Mouse (Mus musculus) erythroid progenitor cell, adult 5-6 weeks (primary cell): Measurements from ENCODE around the gene Magi2. TPM values are rescaled to one million over a fixed set of nuclear protein-coding genes. Genes with fewer than 3 reads are reported as not detected.

Source experiments
- ATAC-seq: replicated peaks from 2 replicates; pipeline ENCODE4 v1.8.0; 2016; ENCODE audit warnings: moderate number of reproducible peaks, mild to moderate bottlenecking, moderate TSS enrichment, inconsistent platforms; ENCODE audit not compliant: poor library complexity, low FRiP score, severe bottlenecking
- total RNA-seq, 2 experiments: library from RNA; stranded (forward) in 1 of 2; stranded (reverse) in 1 of 2; fragments of 150-400 nt in 1 of 2; fragments of 186-747, 209-891 nt in 1 of 2; gene quantifications; 2 replicates each; pipeline versions ENCODE4 v1.2.3 to v1.2.4; 2015 to 2017; ENCODE audit warnings: low replicate concordance in 2 of 2

Gene Magi2
- total RNA-seq, 2 experiments from 2014 or later: not detected

DNA sequence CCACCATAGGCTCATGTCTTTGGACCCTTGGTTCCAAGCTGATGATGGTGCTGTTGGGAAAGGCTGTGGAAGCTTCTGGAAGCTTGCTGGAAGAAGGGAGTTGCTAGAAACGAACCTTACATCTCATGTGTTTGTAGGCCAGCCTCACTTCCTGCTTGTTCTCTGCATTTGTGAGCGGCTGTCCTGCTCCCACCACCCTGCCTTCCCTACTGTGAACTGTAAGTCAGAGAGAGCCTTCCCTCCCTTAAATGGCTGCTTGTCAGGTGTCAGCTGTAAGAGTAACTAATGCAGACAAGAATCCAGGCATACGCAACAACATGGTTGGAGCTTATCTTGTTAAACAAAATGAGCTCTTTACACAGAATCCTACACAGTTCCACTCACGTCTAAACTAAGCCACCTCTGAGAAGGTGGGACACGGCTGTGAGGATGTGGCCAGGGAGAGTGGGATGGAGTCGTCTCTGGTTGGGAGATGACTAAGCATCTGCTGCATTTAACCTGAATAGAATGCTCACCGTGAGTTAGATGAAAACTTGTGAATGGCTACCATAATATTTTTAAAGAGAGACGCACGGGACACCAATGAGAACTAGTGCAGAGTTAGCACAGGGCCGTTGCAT is 1442.0 kb downstream of the Magi2 start:
- no peak for ATAC-seq

DNA sequence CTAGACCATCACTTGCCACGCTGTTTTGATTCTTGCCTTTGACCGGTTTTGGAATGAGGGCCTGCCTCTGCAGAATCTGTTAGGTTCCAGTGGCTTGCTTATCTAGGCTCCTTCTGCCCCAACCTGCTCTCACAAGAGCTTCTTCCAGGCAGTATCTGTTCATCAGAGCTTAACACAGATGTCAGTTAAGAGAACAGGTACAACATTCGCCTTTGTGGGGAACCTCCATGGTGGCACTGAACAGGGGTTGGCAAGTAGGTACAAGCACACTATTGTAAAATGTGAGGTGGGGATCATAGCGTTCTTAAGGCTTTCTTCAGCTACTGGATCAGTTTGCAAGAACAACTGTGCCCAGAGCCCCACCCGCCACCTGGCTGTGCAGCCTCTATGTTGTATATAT is 1442.6 kb downstream of the Magi2 start:
- ATAC-seq: no peak

DNA sequence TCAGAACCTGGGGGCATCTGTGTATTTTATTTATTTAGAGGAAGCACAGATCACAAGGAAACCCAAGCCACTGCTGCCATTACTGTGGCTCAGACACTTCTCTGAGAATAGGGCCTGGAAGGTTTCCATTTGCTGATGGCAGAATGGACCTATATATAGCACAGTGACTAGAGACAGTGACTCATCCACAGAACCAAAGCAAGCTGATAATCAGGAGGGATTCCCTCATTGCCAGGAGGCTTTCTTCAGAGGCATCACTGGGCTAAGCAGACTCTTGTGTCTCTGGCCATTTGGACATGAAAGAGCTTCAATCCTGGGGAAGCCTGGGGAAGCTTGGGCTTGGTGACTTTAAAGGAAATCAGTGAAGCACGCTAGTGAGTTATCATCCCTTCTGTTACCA is 1445.0 kb downstream of the Magi2 start:
- ATAC-seq: no peak

DNA sequence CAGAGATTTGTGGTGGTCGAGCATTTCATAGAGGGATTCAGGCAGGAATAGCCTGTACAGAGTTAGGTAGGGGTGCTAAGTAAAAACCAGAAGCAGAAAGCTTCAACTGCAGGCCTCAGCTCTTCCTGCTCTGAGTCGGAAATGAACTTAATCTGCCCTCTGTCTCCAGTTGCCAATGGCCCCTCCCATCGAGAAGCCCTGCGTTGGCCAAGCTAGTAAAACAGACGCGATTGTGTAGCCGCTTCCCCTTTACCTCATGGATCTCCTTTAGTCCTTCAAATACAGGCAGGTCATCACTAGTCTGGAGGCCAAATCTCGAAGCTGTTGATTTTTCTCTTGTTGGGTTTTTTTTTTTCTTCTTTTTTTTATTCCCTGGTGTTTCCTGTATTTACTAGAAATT is 1447.7 kb downstream of the Magi2 start:
- no peak for ATAC-seq

DNA sequence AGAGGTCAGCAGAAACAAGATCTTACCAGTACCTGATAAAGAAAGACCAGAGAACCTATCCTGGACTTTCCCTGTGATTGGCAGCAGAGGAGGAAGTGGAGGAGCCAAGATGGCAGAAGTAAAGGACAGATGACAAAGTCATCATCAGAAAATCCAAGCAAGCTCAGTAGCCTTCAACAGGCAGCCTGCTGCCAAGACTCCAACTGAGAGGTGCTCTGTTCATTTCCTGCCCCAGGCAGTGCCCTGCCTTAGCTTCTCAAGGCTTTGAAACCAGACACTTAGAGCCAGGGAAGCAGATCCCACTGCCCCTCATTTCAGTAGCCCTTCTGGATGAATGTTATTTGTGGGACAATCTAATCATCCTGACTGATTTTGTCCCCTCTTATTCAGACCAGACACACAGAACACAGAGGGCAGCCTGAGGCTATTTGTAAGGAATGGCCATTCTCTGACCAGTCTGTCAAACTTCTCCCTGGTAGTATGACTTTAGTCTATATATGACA is 1448.4 kb downstream of the Magi2 start:
- no peak for ATAC-seq

DNA sequence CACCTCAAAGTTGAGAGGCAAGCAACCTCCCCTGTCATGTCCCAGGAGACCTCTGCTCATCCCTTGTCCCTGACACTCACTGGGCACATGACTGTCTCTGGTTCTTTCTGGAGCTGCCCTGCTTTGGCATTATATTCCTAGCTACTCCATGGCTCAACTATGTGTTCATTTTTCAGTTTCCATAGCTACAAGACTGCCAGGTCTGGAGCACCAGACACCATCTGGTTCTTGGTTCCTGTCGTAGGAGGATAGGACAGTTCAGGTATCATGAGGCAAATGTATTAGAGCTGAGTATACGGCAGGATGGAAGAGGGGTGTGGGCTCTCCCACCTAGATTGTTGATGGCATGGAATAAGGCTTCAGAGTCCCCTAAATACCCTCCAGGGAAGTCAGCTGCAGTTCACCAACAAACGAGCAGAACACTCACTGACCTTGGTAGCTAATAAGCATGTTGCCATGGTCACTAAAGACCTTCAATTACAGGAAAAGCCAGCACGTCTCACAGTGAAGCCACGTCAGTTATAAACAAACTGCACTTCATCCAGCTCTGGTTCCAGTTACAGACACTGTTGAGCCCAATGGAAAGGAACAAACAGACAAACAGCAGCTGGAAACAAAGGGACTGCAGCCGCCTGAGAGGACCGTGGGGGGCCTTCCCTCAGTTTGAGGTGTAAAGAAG is 1449.5 kb downstream of the Magi2 start:
- no peak for ATAC-seq

DNA sequence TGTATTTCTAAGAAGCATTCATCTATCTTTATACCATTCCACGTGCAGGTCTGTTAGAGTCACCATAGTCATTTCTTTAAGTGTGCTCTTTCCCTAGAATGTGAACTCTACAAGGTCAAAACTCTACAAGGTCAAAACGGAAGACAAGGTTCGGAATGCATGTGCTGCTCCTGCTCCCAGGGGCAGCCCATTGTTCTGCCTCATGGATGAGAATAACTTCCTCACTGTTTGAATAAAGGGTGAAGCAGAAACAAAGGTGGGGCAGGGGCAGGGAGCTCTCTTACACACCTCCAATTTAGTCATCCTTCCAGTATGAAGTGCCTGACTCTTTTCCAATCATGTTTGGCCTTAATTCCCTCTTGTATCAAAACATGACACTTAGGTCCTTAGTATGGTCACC is 1450.4 kb downstream of the Magi2 start:
- ATAC-seq: no peak

DNA sequence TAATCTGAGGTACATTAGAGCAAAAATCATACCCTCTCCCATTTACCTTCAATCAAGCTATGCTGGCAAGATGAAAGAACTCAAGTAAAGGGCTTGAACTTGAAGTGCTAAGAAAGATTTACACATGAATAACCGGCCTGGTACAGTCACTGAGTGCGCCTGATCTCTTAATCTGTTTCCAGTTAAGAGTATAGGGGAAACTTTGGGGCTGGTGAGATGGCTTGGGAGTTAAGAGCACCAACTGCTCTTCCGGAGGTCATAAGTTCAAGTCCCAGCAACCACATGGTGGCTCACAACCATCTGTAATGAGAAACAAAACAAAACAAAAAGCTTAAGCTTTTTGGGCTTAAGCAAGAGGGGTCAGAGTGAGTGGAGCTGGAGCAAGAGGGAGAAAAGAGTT is 1451.7 kb downstream of the Magi2 start:
- ATAC-seq: no peak

DNA sequence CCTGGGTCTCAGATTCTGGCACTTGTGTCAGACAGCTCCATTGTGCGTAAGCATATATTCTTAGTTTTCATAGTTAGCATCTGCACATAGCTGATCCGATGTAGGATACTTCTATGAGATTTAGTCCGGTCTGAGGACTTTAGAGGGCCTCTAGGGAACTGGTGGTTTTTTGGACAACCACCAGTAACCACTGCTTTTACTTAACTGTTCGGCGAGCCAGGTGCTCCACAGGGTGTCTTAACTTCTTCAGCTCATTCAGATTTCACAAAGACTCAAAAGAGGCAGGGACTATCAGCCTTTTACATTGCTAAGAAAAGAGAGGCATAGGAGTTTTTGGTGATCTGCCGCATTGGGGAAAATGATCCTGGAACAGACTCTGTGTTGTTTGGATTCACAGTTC is 1453.1 kb downstream of the Magi2 start:
- no peak for ATAC-seq

DNA sequence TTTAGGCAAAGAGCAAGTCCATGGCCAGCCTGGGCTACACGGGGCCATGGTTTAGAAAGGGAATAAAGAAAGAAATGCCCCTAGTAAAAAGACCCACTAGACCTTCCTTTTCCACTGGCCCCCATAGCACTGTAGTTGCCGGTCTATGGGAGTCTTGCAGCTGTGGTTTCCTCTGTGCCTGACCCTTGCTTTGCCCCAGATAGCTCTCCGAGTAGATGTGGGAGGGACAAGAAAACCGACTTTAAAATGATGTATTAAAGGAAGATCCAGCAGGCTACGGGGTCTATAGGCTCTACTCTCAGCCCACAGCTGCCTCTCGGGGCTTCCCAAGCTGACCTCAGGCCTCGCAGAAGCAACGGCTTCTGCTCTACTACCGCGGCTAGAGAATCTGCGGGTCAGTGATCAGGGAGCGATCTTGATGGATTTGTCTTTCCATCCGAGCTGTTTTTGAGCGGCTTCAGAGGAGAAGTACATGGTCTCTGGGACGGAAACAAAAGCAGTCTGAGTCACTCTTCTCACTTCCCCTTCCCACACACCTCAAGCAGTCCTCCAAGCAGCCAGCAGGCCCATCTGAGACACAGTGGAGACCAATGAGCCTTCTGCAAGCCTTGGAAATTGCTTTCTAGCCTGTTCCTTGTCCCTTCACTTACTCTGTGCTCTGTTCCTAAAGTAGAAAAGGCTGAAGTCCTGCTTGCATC is 1454.1 kb downstream of the Magi2 start:
- no peak for ATAC-seq

DNA sequence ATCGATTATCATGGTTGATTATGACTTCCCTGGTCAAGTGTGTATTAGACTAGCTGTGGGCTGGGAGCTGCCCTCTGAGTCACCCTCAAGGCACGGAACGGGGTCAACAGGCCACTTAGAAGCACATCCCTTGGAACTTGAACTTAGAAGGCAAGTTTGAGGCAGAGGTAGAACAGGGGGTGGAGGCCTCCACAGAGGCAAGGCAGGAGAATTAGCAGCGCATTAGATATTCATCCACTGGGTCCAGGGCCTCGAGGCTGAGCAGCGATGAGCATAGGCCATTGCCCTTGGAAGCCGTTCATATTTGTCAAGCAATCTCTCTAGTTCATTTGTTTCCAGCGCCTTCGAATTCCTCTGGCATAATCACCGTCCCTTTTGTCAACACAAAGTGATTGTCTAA is 1454.8 kb downstream of the Magi2 start:
- ATAC-seq: no peak

DNA sequence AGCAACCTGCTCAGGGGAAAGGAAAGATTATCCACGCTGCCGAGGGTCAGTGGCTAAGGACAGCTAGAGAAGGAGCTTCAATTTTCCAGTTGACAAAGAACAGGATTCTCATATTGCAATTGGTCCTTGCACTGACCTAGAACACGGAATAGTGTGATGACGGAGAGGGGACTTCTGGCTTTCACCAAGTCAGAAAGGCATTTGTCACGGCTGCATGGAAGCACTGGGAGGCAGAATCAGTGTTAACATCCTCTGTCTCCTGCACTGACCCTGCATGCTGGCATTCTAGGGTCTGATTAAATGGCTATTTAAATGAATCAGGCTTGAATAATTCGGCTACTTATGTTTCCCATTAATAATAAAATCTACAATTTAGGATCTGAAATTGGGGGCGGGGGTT is 1455.4 kb downstream of the Magi2 start:
- ATAC-seq: no peak

DNA sequence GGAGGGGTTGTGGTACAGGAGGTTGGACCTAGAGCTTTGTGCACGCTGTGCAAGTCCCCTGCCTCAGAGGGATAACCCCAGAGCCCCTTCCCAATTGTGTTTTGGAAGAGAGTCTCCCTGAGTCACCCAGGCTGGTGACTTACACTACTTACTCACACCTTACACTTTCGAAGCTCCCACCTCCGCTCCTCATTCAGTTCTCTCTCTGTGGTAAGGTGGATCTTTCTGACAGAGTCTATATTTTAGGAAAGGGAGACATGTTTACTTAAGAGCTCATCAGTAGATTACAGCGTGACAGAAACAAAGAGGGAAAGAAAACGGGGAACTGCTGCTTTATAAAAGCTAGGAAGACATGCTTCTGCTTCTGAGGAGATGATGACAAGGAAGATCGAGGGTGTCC is 1457.3 kb downstream of the Magi2 start:
- ATAC-seq: no peak

DNA sequence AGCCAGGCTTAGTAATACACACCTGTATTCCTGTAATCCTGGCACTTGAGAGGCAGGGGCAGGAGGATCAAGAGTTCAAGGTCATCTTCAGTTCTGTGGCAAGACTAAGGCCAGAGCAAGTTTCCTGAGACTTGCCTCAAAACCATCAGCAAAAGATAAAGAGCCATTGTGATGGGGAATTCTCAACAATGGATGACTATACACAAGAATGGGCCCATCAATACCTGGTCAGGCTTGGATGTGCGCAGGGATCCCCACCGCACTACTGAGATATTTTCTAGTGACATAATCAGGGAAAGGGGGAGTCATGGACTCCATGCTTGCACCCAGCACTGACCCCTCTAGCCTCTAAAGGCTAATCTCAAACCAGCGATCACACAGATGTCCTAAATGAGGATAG is 1465.4 kb downstream of the Magi2 start:
- ATAC-seq: no peak

DNA sequence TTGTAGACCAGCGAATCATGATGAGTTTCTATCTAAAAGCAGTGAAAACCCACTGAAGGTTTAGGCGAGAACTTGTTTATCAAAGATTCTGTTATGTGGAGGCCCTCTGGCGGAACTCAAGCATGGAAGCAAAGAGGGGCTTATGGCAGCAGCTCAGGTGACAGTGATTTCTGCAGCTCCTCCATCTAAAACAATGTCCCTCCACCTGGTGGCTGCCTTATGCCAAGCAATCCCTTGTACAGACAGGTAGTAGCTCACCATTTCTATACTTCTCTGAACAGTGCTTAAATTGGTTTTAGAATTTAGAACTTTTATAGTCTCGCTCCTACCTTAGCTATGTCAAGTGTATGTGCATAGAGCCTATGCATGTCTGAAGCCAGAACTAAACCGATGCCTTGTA is 1472.3 kb downstream of the Magi2 start:
- ATAC-seq: no peak

DNA sequence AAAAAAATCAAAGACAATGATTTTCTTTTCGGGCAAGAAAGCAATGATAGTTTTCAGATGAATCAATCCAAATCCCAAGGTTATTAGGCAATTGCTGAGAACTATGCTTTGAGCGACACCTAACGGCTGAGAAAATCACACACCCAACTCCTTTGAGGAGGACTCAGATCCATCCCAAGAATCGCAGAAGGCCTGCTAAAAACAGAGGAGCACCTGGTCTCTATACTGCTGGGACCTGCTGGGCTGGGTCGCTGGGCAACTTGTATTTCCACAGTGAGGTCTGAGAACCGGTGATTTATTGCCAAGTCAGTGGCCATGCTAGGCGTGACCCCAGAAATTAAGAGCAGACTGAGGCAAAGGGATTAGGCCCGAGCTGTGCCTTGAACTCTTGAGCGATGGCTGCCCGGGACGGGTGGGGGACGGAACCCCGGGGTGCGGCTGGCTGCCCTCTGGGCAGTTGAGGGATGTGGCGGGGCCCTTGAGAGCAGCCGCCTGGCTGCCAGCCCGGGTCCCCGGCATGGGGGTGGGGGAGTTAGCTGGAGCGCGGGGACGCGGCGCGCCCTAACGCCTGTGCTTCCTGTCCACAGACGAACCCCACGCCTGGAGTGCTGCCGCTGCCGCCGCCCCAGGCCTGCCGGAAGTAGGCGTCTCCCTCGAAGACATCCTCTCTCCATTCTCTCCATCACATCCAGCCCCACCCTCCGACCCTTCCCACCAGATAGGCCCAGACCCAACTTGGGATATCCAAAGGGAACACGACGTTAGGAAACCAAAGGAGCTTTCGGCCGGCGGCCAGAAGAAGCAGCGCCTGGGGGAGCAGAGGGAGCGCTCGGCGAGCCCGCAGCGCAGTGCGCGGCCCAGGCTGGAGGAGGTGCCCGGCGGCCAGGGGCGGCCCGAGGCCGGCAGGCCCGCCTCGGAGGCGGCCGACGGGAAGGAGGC is 1474.9 kb downstream of the Magi2 start:
- no peak for ATAC-seq

DNA sequence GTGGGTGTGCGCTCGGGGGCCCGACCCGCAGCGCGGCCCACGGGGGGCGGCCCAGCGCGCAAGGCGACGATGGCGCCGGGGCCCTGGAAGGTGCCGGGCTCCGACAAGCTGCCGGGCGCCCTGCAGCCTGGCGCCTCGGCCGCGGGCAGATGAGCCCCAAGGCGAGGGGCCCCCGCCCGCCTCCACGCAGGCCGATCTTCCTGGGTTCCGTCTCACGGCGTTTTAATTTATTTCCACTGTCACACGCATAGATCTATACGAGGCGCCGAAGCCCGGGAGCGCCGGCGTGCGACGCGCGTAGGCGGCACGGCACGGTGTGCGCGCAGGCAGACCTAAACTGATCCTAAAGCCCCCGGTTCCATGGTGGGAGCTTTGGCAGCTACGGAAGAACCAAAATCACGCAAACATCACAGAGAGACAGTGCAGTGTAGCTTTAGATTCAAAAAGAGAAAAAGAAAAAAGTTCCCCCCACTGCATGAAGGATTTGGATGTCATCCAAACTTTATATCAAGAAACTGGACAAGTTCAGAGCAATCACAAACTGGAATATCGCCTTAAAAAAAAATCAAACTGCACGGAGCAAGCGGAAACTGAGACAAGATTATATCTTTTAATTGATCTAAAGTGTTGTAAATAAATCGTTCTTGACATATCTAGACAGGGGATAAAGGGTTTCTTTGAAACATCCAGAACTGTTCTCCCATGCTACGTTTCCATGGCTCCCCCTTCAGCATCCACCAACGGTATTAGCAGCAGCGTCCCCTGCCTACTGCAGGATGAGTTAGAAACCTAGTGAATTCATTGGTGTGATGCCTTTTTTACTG is 1475.9 kb downstream of the Magi2 start:
- no peak for ATAC-seq

DNA sequence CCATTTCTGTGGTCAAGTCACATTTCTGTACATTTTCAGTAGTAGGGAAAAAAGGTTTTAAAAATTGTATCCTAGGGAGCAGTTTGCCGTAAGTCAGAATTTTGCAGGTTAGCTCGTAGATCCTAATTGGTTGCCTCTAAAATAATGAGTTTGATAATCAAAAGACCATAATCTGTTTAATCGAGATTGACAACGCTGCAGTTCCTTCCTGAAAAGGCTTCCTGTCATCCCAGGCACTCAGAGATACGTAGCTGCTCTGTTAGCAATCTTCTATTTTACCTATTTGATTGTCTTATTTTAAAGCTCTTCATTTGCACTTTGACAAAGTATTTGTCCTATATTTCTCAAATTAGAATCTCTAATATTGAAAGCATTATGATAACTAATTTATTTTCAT is 1476.5 kb downstream of the Magi2 start:
- no peak for ATAC-seq

DNA sequence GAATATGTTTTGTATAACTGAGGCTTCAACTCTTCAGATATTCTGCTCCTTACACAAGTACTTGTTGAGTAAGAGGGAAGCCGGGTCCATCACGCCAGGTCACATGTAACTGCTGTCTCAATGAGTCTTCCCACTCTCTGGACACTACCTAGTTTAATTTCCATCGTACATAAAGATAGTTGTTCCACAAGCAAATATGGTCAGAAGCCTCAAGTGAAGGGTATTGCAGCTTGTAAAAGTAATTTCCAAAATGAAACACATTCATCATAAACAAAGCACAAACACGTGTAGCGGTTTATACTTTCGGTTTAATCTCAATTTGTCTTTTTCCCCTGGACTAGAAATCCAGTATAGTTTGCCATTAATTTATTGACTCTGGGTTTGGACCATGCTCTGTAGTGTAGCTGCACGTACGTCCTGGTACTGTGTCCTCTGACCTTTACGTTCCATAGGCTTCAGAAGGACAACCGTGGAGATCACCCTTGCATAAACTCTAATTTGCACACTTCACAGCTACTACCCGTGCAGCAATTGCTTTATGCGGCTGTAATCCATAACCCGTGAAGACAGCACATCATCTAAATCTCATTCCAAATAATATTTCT is 1477.2 kb downstream of the Magi2 start:
- ATAC-seq: no peak
